Comparison of ENCODE assay signal across 12 mouse cellular contexts in genomic region chr14:54110971-54111370, GRCm38 (mm10).
DNase-seq lines count a peak whose midpoint lies in the region; ATAC-seq lines count a peak whose summit lies in the region.
"Had no signal": no experiment of that assay in that cellular context is flagged by ENCODE, and none has a peak within 500 bp of the region (broad histone marks: within the 10 kb centered on the region; RNA-seq: fewer than 3 reads in every experiment).

No protein-coding gene starts in this region.

- ATAC-seq in limb, embryonic 11.5 days (ENCODE audit: insufficient number of reproducible peaks, low FRiP score, low TSS enrichment, low read depth), result peak; percentile 31; the same call in 1 of the 2 replicates
- 0 out of 2 replicates have a peak, but pooled peaks have one; percentile 9 for ATAC-seq in megakaryocyte progenitor cell, adult 5-6 weeks (replicated peaks; ENCODE audit: poor library complexity)
- ATAC-seq in liver, embryonic 12.5 days, result no peak

- H3K9me3 ChIP-seq in limb, embryonic 11.5 days (ENCODE audit: control insufficient read depth, low read length), result no peaks in the 10 kb centered on the region
- H3K9me3 ChIP-seq in limb, embryonic 10.5 days (replicated peaks), result no peaks in the 10 kb centered on the region
- H3K9me3 ChIP-seq in liver, embryonic 12.5 days (replicated peaks), result no peaks in the 10 kb centered on the region
- H3K9me3 ChIP-seq: hindbrain, embryonic 13.5 days; midbrain, embryonic 10.5 days had no signal

- no peak overlapping the region for H3K27ac ChIP-seq in limb, embryonic 11.5 days (replicated peaks; ENCODE audit: low read depth, low read length)
- no peak overlapping the region for H3K27ac ChIP-seq in limb, embryonic 10.5 days
- H3K27ac ChIP-seq in liver, embryonic 12.5 days, result no peak overlapping the region
- H3K27ac ChIP-seq: hindbrain, embryonic 13.5 days; midbrain, embryonic 10.5 days had no signal

- no peak overlapping the region for H3K4me2 ChIP-seq in limb, embryonic 11.5 days (ENCODE audit: low read depth, severe bottlenecking)
- no peak overlapping the region for H3K4me2 ChIP-seq in liver, embryonic 12.5 days
- H3K4me2 ChIP-seq: hindbrain, embryonic 13.5 days had no signal

- H3K9ac ChIP-seq in limb, embryonic 11.5 days (ENCODE audit: low read length), result no peak overlapping the region
- no peak overlapping the region for H3K9ac ChIP-seq in liver, embryonic 12.5 days
- H3K9ac ChIP-seq: hindbrain, embryonic 13.5 days had no signal

- no peak for DNase-seq in limb, embryonic 11.5 days (ENCODE audit: low spot score)
- no peak for DNase-seq in limb, embryonic 10.5 days (ENCODE audit: low spot score)
- peak; percentile 3 for DNase-seq in CD4-positive helper T cell, adult 2 months (ENCODE audit: low read depth, low spot score)
- DNase-seq in NIH3T3 (ENCODE audit: low read depth), result peak; percentile 28
- DNase-seq in spleen, postnatal 36 days (ENCODE audit: low spot score in 2 of 2), result no peak
- DNase-seq: layer of hippocampus, adult 9-11 months; right cerebral cortex, postnatal 25 days had no signal

- H3K36me3 ChIP-seq in limb, embryonic 11.5 days (ENCODE audit: control insufficient read depth, insufficient read depth, low read length), result no peaks in the 10 kb centered on the region
- no peaks in the 10 kb centered on the region for H3K36me3 ChIP-seq in limb, embryonic 10.5 days
- no peaks in the 10 kb centered on the region for H3K36me3 ChIP-seq in liver, embryonic 12.5 days
- H3K36me3 ChIP-seq: hindbrain, embryonic 13.5 days; midbrain, embryonic 10.5 days had no signal

- no peak overlapping the region for H3K4me3 ChIP-seq in limb, embryonic 11.5 days (ENCODE audit: low read depth, low read length)
- H3K4me3 ChIP-seq in limb, embryonic 10.5 days, result no peak overlapping the region
- H3K4me3 ChIP-seq in liver, embryonic 12.5 days, result no peak overlapping the region
- H3K4me3 ChIP-seq: erythroblast, embryonic 14.5 days; hindbrain, embryonic 13.5 days; midbrain, embryonic 10.5 days had no signal

- H3K27me3 ChIP-seq in limb, embryonic 11.5 days (ENCODE audit: control insufficient read depth, insufficient read depth, low read length), result no peaks in the 10 kb centered on the region
- H3K27me3 ChIP-seq in limb, embryonic 10.5 days (ENCODE audit: low read depth, poor library complexity, severe bottlenecking), result no peaks in the 10 kb centered on the region
- peaks cover 6% of the 10 kb centered on the region; the same call in 1 of the 2 replicates for H3K27me3 ChIP-seq in liver, embryonic 12.5 days (replicated peaks)
- H3K27me3 ChIP-seq: hindbrain, embryonic 13.5 days had no signal

- WGBS in limb, embryonic 11.5 days, result 76% methylated on average over 3 of the region's 3 CpGs
- WGBS in limb, embryonic 10.5 days, result 90% methylated on average over 3 of the region's 3 CpGs
- 56% methylated on average over 3 of the region's 3 CpGs for WGBS in liver, embryonic 12.5 days (ENCODE audit: insufficient replicate concordance)

- no peaks in the 10 kb centered on the region for H3K4me1 ChIP-seq in limb, embryonic 11.5 days (ENCODE audit: control insufficient read depth, insufficient read depth, low read length)
- no peaks in the 10 kb centered on the region for H3K4me1 ChIP-seq in limb, embryonic 10.5 days
- H3K4me1 ChIP-seq in liver, embryonic 12.5 days, result no peaks in the 10 kb centered on the region

Comparison
In these comparisons a context has a peak if more than half of its experiments do, and no peak if none do; other contexts are left out.
1. DNase-seq: peak in CD4-positive helper T cell, adult 2 months (single experiment) and NIH3T3 (single experiment); none in limb, embryonic 11.5 days (single experiment), limb, embryonic 10.5 days (single experiment) and spleen, postnatal 36 days (0 of 2).